Mouse (Mus musculus) midbrain, embryonic 10.5 days (tissue): ENCODE measurements around the gene Cyp2t4. TPM values are rescaled to one million over a fixed set of nuclear protein-coding genes. Genes with fewer than 3 reads are reported as not detected.
A peak's percentile ranks its signal among the peaks of the same experiment; 100 is the strongest.

Source experiments
- DNase-seq: peaks from one replicate; pipeline ENCODE4 v3.0.0-alpha.2; 2017; ENCODE audit warnings: low spot score
- H3K27ac ChIP-seq: fragments of 300-500 bp; sonication (generic); replicated peaks from 2 replicates; pipeline ENCODE4 v1.5.1; 2016; ENCODE audit warnings: mild to moderate bottlenecking
- H3K27me3 ChIP-seq: fragments of 300-500 bp; sonication (generic); 2 replicates; pipeline ENCODE4 v1.6.1; 2016; ENCODE audit warnings: low read depth, mild to moderate bottlenecking; ENCODE audit not compliant: poor library complexity, severe bottlenecking
- H3K36me3 ChIP-seq: fragments of 300-500 bp; sonication (generic); 2 replicates; pipeline ENCODE4 v1.6.1; 2016; ENCODE audit warnings: mild to moderate bottlenecking, moderate library complexity
- H3K4me1 ChIP-seq: fragments of 300-500 bp; sonication (generic); 2 replicates; pipeline ENCODE4 v1.6.1; 2016
- H3K4me3 ChIP-seq: fragments of 300-500 bp; sonication (generic); 2 replicates; pipeline ENCODE4 v1.5.1; 2016; ENCODE audit warnings: mild to moderate bottlenecking, moderate library complexity
- H3K9me3 ChIP-seq: fragments of 300-500 bp; sonication (generic); replicated peaks from 2 replicates; pipeline ENCODE4 v1.6.1; 2016; ENCODE audit warnings: mild to moderate bottlenecking
- WGBS: fragments of 180-500 bp; shearing (Covaris S2); methylation state at CpG from one replicate; pipeline ENCODE4 v1.1.7; 2016; 5-methylcytosine and 5-hydroxymethylcytosine counted together
- polyA plus RNA-seq: library from polyadenylated mRNA; unstranded; fragments of >200 nt; fragmentation: Nextera tagmentation; extraction: Ambion mirVana; gene quantifications from 2 replicates; pipeline ENCODE4 v1.2.1, GENCODE M21; 2016

Gene Cyp2t4
- 0.12 and 0.19 TPM in 2 replicates for polyA plus RNA-seq

- no peaks in the 10 kb centered on the region for H3K9me3 ChIP-seq
These were observed at the start of gene Cyp2t4 for GRCm38 (mm10) chr7:27153205-27153764. Cyp2t4 (plus strand) TSS chr7:27153714.

GRCm38 (mm10) chr7:27104882-27105281 lies 48.6 kb upstream of the Cyp2t4 start:
- Histone ChIP-seq H3K4me3 (no peak overlapping the region), H3K9me3 (peaks cover 24% of the 10 kb centered on the region), H3K27me3 (no peaks in the 10 kb centered on the region), H3K4me1 (no peaks in the 10 kb centered on the region), H3K27ac (no peak overlapping the region), H3K36me3 (no peaks in the 10 kb centered on the region)
- 63% methylated on average over 5 of the region's 5 CpGs for WGBS
- DNase-seq: no peak

More at GRCm38 (mm10) chr7:27153205-27153764, at the start of gene Cyp2t4:
- Histone ChIP-seq H3K36me3 (peaks cover 13% of the 10 kb centered on the region), H3K27ac (no peak within 1 kb of the TSS), H3K4me1 (no peaks in the 10 kb centered on the region), H3K4me3 (no peak within 1 kb of the TSS), H3K27me3 (no peaks in the 10 kb centered on the region)
- DNase-seq: no peak
- 85% methylated on average over 10 of the region's 10 CpGs for WGBS

- H3K27ac ChIP-seq: no peak overlapping the region
- no peaks in the 10 kb centered on the region for H3K27me3 ChIP-seq
- H3K4me1 ChIP-seq: no peaks in the 10 kb centered on the region
- no peak for DNase-seq
- no peaks in the 10 kb centered on the region for H3K36me3 ChIP-seq
- no peak overlapping the region for H3K4me3 ChIP-seq
- peaks cover 17% of the 10 kb centered on the region for H3K9me3 ChIP-seq
These were observed 43.2 kb upstream of the Cyp2t4 start for GRCm38 (mm10) chr7:27110327-27110726.

GRCm38 (mm10) chr7:27111038-27111437 lies 42.5 kb upstream of the Cyp2t4 start:
- Histone ChIP-seq H3K36me3 (no peaks in the 10 kb centered on the region), H3K4me1 (no peaks in the 10 kb centered on the region), H3K9me3 (peaks cover 17% of the 10 kb centered on the region), H3K27ac (no peak overlapping the region), H3K27me3 (no peaks in the 10 kb centered on the region), H3K4me3 (no peak overlapping the region)
- no peak for DNase-seq
- WGBS: 96% methylated on average over 1 of the region's 1 CpGs

GRCm38 (mm10) chr7:27111987-27112386 lies 41.5 kb upstream of the Cyp2t4 start:
- H3K27ac ChIP-seq: no peak overlapping the region

GRCm38 (mm10) chr7:27118033-27118511 lies 35.4 kb upstream of the Cyp2t4 start:
- Histone ChIP-seq H3K36me3 (no peaks in the 10 kb centered on the region), H3K27me3 (no peaks in the 10 kb centered on the region), H3K4me1 (peaks cover 4% of the 10 kb centered on the region; the same call in 1 of the 2 replicates), H3K4me3 (no peak overlapping the region), H3K27ac (no peak overlapping the region), H3K9me3 (no peaks in the 10 kb centered on the region)
- WGBS: 75% methylated on average over 4 of the region's 4 CpGs
- DNase-seq: no peak

More at GRCm38 (mm10) chr7:27111987-27112386, 41.5 kb upstream of the Cyp2t4 start:
- DNase-seq: no peak
- Histone ChIP-seq H3K4me1 (no peaks in the 10 kb centered on the region), H3K36me3 (no peaks in the 10 kb centered on the region), H3K27me3 (no peaks in the 10 kb centered on the region), H3K4me3 (no peak overlapping the region), H3K9me3 (peaks cover 17% of the 10 kb centered on the region)
- WGBS: 78% methylated on average over 3 of the region's 3 CpGs

- H3K27ac ChIP-seq: no peak within 1 kb of the TSS
- H3K9me3 ChIP-seq: no peaks in the 10 kb centered on the region
- H3K4me3 ChIP-seq: no peak within 1 kb of the TSS
- peaks cover 4% of the 10 kb centered on the region; the same call in 1 of the 2 replicates for H3K4me1 ChIP-seq
- DNase-seq: no peak
- H3K27me3 ChIP-seq: no peaks in the 10 kb centered on the region
- no peaks in the 10 kb centered on the region for H3K36me3 ChIP-seq
These were observed 33.8 kb upstream of the Cyp2t4 start, which contains the start of gene Cyp2f2 for GRCm38 (mm10) chr7:27119676-27120075. Cyp2f2 (plus strand) TSS chr7:27119909.

GRCm38 (mm10) chr7:27124305-27124832 lies 29.1 kb upstream of the Cyp2t4 start:
- Histone ChIP-seq H3K36me3 (no peaks in the 10 kb centered on the region), H3K4me3 (no peak overlapping the region), H3K27me3 (no peaks in the 10 kb centered on the region), H3K27ac (no peak overlapping the region), H3K9me3 (no peaks in the 10 kb centered on the region), H3K4me1 (peaks cover 4% of the 10 kb centered on the region; the same call in 1 of the 2 replicates)
- WGBS: 71% methylated on average over 5 of the region's 5 CpGs
- DNase-seq: no peak

GRCm38 (mm10) chr7:27124969-27125368 lies 28.5 kb upstream of the Cyp2t4 start:
- Histone ChIP-seq H3K9me3 (no peaks in the 10 kb centered on the region), H3K36me3 (no peaks in the 10 kb centered on the region), H3K27me3 (no peaks in the 10 kb centered on the region), H3K4me1 (peaks cover 4% of the 10 kb centered on the region; the same call in 1 of the 2 replicates), H3K27ac (no peak overlapping the region), H3K4me3 (no peak overlapping the region)
- 85% methylated on average over 4 of the region's 4 CpGs for WGBS
- DNase-seq: no peak

GRCm38 (mm10) chr7:27128162-27128561 lies 25.4 kb upstream of the Cyp2t4 start:
- Histone ChIP-seq H3K27ac (no peak overlapping the region), H3K9me3 (peaks cover 11% of the 10 kb centered on the region), H3K27me3 (no peaks in the 10 kb centered on the region), H3K4me3 (no peak overlapping the region), H3K4me1 (no peaks in the 10 kb centered on the region), H3K36me3 (no peaks in the 10 kb centered on the region)
- DNase-seq: peak; percentile 28
- WGBS: 51% methylated on average over 3 of the region's 3 CpGs

GRCm38 (mm10) chr7:27128946-27129345 lies 24.6 kb upstream of the Cyp2t4 start:
- H3K9me3 ChIP-seq: peaks cover 11% of the 10 kb centered on the region
- WGBS: 89% methylated on average over 13 of the region's 13 CpGs
- no peak for DNase-seq

GRCm38 (mm10) chr7:27129811-27130210 lies 23.7 kb upstream of the Cyp2t4 start:
- Histone ChIP-seq H3K4me3 (no peak overlapping the region), H3K9me3 (peaks cover 11% of the 10 kb centered on the region), H3K36me3 (no peaks in the 10 kb centered on the region), H3K27me3 (no peaks in the 10 kb centered on the region), H3K27ac (no peak overlapping the region), H3K4me1 (no peaks in the 10 kb centered on the region)
- no peak for DNase-seq
- 87% methylated on average over 12 of the region's 12 CpGs for WGBS

More at GRCm38 (mm10) chr7:27128946-27129345, 24.6 kb upstream of the Cyp2t4 start:
- H3K36me3 ChIP-seq: no peaks in the 10 kb centered on the region
- no peak overlapping the region for H3K27ac ChIP-seq
- H3K27me3 ChIP-seq: no peaks in the 10 kb centered on the region
- H3K4me3 ChIP-seq: no peak overlapping the region
- no peaks in the 10 kb centered on the region for H3K4me1 ChIP-seq
